Mouse (Mus musculus) brown adipose tissue, adult 24 weeks (tissue): ENCODE measurements around the gene Cyp2d34. TPM values are rescaled to one million over a fixed set of nuclear protein-coding genes. Genes with fewer than 3 reads are reported as not detected.

Experiments
- polyA plus RNA-seq: library from polyadenylated mRNA; stranded (reverse); fragments of >200 nt; gene quantifications from 2 replicates; pipeline ENCODE4 v1.2.4, GENCODE M21; 2012; ENCODE audit not compliant: missing spikeins, insufficient read depth, insufficient read length

Cyp2d34 gene
- polyA plus RNA-seq, 1 experiment: not detected

Other genes starting within 250 kb of the Cyp2d34 start
- gene Cyp2d22, start 240.7 kb downstream of the Cyp2d34 start, polyA plus RNA-seq: 29.8 and 37.1 TPM in 2 replicates
- not detected in 2 replicates for gene Cyp2d11, start 226.9 kb downstream of the Cyp2d34 start, polyA plus RNA-seq
- gene Cyp2d10, start 213.8 kb downstream of the Cyp2d34 start, polyA plus RNA-seq: not detected in 2 replicates
- 1.3 TPM in 1 of 2 replicates, not detected in the other for gene Cyp2d9, start 187.5 kb downstream of the Cyp2d34 start, polyA plus RNA-seq
- gene Cyp2d12, start 65.9 kb downstream of the Cyp2d34 start, polyA plus RNA-seq: not detected in 2 replicates
- gene Cyp2d40, start 143.2 kb upstream of the Cyp2d34 start, polyA plus RNA-seq: not detected in 2 replicates
- gene Cyp2d26, start 173.3 kb upstream of the Cyp2d34 start, polyA plus RNA-seq: not detected in 2 replicates